Mouse (Mus musculus): ENCODE data around the gene Krtdap.

DNA sequence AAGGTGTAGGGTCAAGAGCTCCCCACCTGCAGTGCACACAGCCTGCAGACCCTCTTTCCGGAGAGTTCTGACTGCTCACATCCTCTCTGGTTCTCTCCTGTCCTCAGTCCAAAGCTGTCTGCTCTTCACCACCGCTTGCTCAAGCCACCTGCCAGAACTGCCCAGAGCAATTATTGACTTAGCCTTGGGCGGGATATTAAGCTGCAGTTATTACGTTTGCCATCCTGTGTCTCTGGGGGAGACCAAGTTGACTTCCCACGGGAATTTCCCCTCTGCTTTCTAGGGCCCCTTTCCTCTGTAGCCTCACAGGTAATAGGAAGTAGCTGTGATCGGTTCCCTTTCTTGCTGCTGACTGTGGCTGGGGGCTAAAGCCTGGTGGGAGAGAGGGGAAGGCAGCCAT is 32.4 kb downstream of the Krtdap start:
- TF ChIP-seq EP300 (IDR thresholded peaks at IDR 0.05; ENCODE audit: low read depth) (no peak), CTCF (IDR thresholded peaks at IDR 0.05; ENCODE audit: low read depth) (no peak)
